ENCODE assay signal across 8 mouse cellular contexts in genomic region chr8:88755175-88755791, GRCm38 (mm10). TPM values are rescaled to one million over a fixed set of nuclear protein-coding genes. Genes with fewer than 3 reads are reported as not detected.
A peak's percentile ranks its signal among the peaks of the same experiment; 100 is the strongest.
DNase-seq lines count a peak whose midpoint lies in the region; ATAC-seq and TF ChIP-seq lines count a peak whose summit lies in the region.

No protein-coding gene starts in this region.

- H3K27me3 ChIP-seq in embryonic facial prominence, embryonic 12.5 days = no peaks in the 10 kb centered on the region
- H3K27me3 ChIP-seq in limb, embryonic 10.5 days (ENCODE audit: low read depth, poor library complexity, severe bottlenecking) = peaks cover 25% of the 10 kb centered on the region; the same call in 1 of the 2 replicates
- H3K27me3 ChIP-seq in midbrain, embryonic 13.5 days = no peaks in the 10 kb centered on the region
- H3K27me3 ChIP-seq in small intestine, adult 2 months (ENCODE audit: control insufficient read depth, insufficient read depth, low read length) = no peaks in the 10 kb centered on the region

- H3K4me1 ChIP-seq in embryonic facial prominence, embryonic 12.5 days = no peaks in the 10 kb centered on the region
- peaks cover 8% of the 10 kb centered on the region; the same call in 1 of the 2 replicates for H3K4me1 ChIP-seq in limb, embryonic 10.5 days
- H3K4me1 ChIP-seq in midbrain, embryonic 13.5 days (replicated peaks) = peaks cover 7% of the 10 kb centered on the region; the same call in 1 of the 2 replicates
- H3K4me1 ChIP-seq in small intestine, adult 2 months (ENCODE audit: control insufficient read depth, insufficient read depth, insufficient read length, low read length) = peaks cover 2% of the 10 kb centered on the region; the same call in 1 of the 2 replicates

- peak; percentile 56 for DNase-seq in 3134 (ENCODE audit: extremely low read depth, insufficient read length, low spot score)
- peak; percentile 80 for DNase-seq in adrenal gland, postnatal 25 days
- DNase-seq in heart, adult 18-20 months = peak; percentile 77 to 89
- peak; percentile 90 for DNase-seq in kidney, adult 18-20 months
- peak; percentile 83 for DNase-seq in limb, embryonic 10.5 days (ENCODE audit: low spot score)

- TF ChIP-seq POLR2A in small intestine, adult 2 months (IDR thresholded peaks at IDR 0.05; ENCODE audit: low read depth, low read length) = no peak

- 4% methylated on average over 14 of the region's 14 CpGs for WGBS in embryonic facial prominence, embryonic 12.5 days
- WGBS in limb, embryonic 10.5 days = 4% methylated on average over 14 of the region's 14 CpGs
- WGBS in midbrain, embryonic 13.5 days = 3% methylated on average over 14 of the region's 14 CpGs
- 3% methylated on average over 14 of the region's 14 CpGs for WGBS in small intestine, adult 2 months

- H3K4me3 ChIP-seq in embryonic facial prominence, embryonic 12.5 days = no peak overlapping the region
- H3K4me3 ChIP-seq in limb, embryonic 10.5 days = peak overlapping the region; percentile 22; the same call in 1 of the 2 replicates
- H3K4me3 ChIP-seq in midbrain, embryonic 13.5 days (replicated peaks) = no peak overlapping the region
- H3K4me3 ChIP-seq in small intestine, adult 2 months (ENCODE audit: low read depth, low read length) = peak overlapping the region; percentile 34; the same call in 1 of the 2 replicates

- no peak overlapping the region for H3K9ac ChIP-seq in embryonic facial prominence, embryonic 12.5 days
- H3K9ac ChIP-seq in midbrain, embryonic 13.5 days (replicated peaks) = no peak overlapping the region

- no peak overlapping the region for H3K27ac ChIP-seq in embryonic facial prominence, embryonic 12.5 days
- no peak overlapping the region for H3K27ac ChIP-seq in limb, embryonic 10.5 days
- H3K27ac ChIP-seq in midbrain, embryonic 13.5 days = no peak overlapping the region
- no peak overlapping the region for H3K27ac ChIP-seq in small intestine, adult 2 months (ENCODE audit: insufficient read depth, low read depth, low read length)

- peak overlapping the region; percentile 24 for H3K4me2 ChIP-seq in embryonic facial prominence, embryonic 12.5 days (replicated peaks)
- H3K4me2 ChIP-seq in midbrain, embryonic 13.5 days (replicated peaks) = peak overlapping the region; percentile 25; the same call in 1 of the 2 replicates

- H3K9me3 ChIP-seq in embryonic facial prominence, embryonic 12.5 days = no peaks in the 10 kb centered on the region
- H3K9me3 ChIP-seq in limb, embryonic 10.5 days (replicated peaks) = no peaks in the 10 kb centered on the region
- H3K9me3 ChIP-seq in midbrain, embryonic 13.5 days = no peaks in the 10 kb centered on the region

- H3K36me3 ChIP-seq in embryonic facial prominence, embryonic 12.5 days = no peaks in the 10 kb centered on the region
- H3K36me3 ChIP-seq in limb, embryonic 10.5 days = no peaks in the 10 kb centered on the region
- no peaks in the 10 kb centered on the region for H3K36me3 ChIP-seq in midbrain, embryonic 13.5 days
- peaks cover 3% of the 10 kb centered on the region for H3K36me3 ChIP-seq in small intestine, adult 2 months (ENCODE audit: control insufficient read depth, insufficient read depth, low read length)

- no peak for ATAC-seq in embryonic facial prominence, embryonic 12.5 days (ENCODE audit: insufficient number of reproducible peaks, insufficient read depth, low FRiP score, low TSS enrichment)
- peak; percentile 78 for ATAC-seq in midbrain, embryonic 13.5 days

- peak; percentile 72; the same call in 1 of the 2 replicates for TF ChIP-seq CTCF in small intestine, adult 2 months (IDR thresholded peaks at IDR 0.05; ENCODE audit: extremely low read depth, insufficient read length, insufficient replicate concordance, low read depth, low read length)

RNA-seq across cellular contexts. Expression of gene Cyld, which starts 58.5 kb away (rescaled TPM):
- 58.5 and 66.5 TPM in 2 replicates for total RNA-seq in adrenal gland, postnatal 25 days (2021)
- 14.9 and 15.2 TPM in 2 replicates for polyA plus RNA-seq in embryonic facial prominence, embryonic 12.5 days (2016; fragmentation: Nextera tagmentation; extraction: Ambion mirVana)
- 10 to 100 TPM; 25.6 to 28.4 TPM for total RNA-seq in heart, adult 18-20 months (2021)
- polyA plus RNA-seq in limb, embryonic 10.5 days (2016; fragmentation: Nextera tagmentation; extraction: Ambion mirVana) = 8.2 and 13.4 TPM in 2 replicates
- 18.8 and 18.9 TPM in 2 replicates for polyA plus RNA-seq in midbrain, embryonic 13.5 days (2015; fragmentation: Nextera tagmentation; extraction: Ambion mirVana)
- polyA plus RNA-seq in small intestine, adult 2 months (2012; rRNA removed) = 2.2 and 4.7 TPM in 2 replicates

Comparison
In these comparisons a context has a peak if more than half of its experiments do, and no peak if none do; other contexts are left out.
1. H3K4me3 ChIP-seq: peak in limb, embryonic 10.5 days (single experiment) and small intestine, adult 2 months (single experiment); none in embryonic facial prominence, embryonic 12.5 days (single experiment) and midbrain, embryonic 13.5 days (single experiment).
2. Peak in every context shown above with its lines, with median percentiles within 50 percentile points of each other: DNase-seq.